Mouse (Mus musculus) embryonic facial prominence, embryonic 14.5 days (tissue): Measurements from ENCODE around the gene Gm45521. TPM values are rescaled to one million over a fixed set of nuclear protein-coding genes. Genes with fewer than 3 reads are reported as not detected.

Experiments
- ATAC-seq: fragments of 200-750 bp; cut with Nextera tagmentation; 2 replicates; pipeline ENCODE4 v1.8.0; 2017; ENCODE audit warnings: low read depth, moderate number of reproducible peaks, moderate TSS enrichment
- DNase-seq: peaks from one replicate; pipeline ENCODE4 v3.0.0-alpha.2; 2015; ENCODE audit warnings: low spot score
- H3K27ac ChIP-seq: fragments of 300-500 bp; sonication (generic); replicated peaks from 2 replicates; pipeline ENCODE4 v1.5.1; 2014; ENCODE audit warnings: low read depth, mild to moderate bottlenecking, low read length, moderate library complexity
- H3K27me3 ChIP-seq: fragments of 300-500 bp; sonication (generic); replicated peaks from 2 replicates; pipeline ENCODE4 v1.6.1; 2014; ENCODE audit warnings: low read length; ENCODE audit not compliant: control insufficient read depth, insufficient read depth
- H3K36me3 ChIP-seq: fragments of 300-500 bp; sonication (generic); 2 replicates; pipeline ENCODE4 v1.6.1; 2014; ENCODE audit warnings: low read length, mixed read lengths; ENCODE audit not compliant: control insufficient read depth, insufficient read depth
- H3K4me1 ChIP-seq: fragments of 300-500 bp; sonication (generic); 2 replicates; pipeline ENCODE4 v1.6.1; 2014; ENCODE audit warnings: antibody characterized with exemption, low read length; ENCODE audit not compliant: control insufficient read depth, insufficient read depth
- H3K4me2 ChIP-seq: fragments of 300-500 bp; sonication (generic); 2 replicates; pipeline ENCODE4 v1.6.1; 2014; ENCODE audit warnings: low read depth, mild to moderate bottlenecking, low read length, moderate library complexity, mixed read lengths
- H3K4me3 ChIP-seq: fragments of 300-500 bp; sonication (generic); 2 replicates; pipeline ENCODE4 v1.5.1; 2014; ENCODE audit warnings: low read depth, mild to moderate bottlenecking, low read length
- H3K9ac ChIP-seq: fragments of 300-500 bp; sonication (generic); 2 replicates; pipeline ENCODE4 v1.6.1; 2014; ENCODE audit warnings: low read depth, mild to moderate bottlenecking, low read length, moderate library complexity, mixed read lengths
- H3K9me3 ChIP-seq: fragments of 300-500 bp; sonication (generic); 2 replicates; pipeline ENCODE4 v1.6.1; 2016; ENCODE audit warnings: low read length; ENCODE audit not compliant: control insufficient read depth
- WGBS: fragments of 180-500 bp; shearing (Covaris S2); extraction: QIAGEN DNeasy Blood & Tissue Kit; methylation state at CpG from one replicate; pipeline ENCODE4 v1.1.7; 2014; 5-methylcytosine and 5-hydroxymethylcytosine counted together
- polyA plus RNA-seq: library from polyadenylated mRNA; unstranded; fragments of >200 nt; fragmentation: Nextera tagmentation; extraction: Ambion mirVana; gene quantifications from 2 replicates; pipeline ENCODE4 v1.2.1, GENCODE M21; 2014

The Gm45521 gene
- polyA plus RNA-seq, 1 experiment from 2014 or later: not detected

DNA sequence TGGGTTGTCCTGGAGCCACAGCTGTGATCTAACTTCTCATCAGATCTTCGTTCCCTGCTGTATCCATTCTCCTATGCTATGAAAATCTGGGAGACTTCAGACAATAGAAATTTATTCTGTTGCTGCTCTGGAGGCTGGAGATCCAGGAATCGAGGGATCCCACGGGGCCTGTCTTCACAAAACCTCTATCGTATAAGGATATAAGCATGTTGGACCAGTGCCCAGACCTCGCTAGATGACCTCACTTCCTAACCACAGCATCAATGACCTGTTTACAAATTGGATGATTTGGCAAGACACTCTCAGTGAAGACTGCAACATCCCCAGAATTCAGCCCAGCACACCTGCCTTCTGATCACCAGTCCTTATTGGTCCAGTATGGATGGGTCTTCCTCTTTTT, 4.6 kb downstream of the Gm45521 start:
- DNase-seq (peak; percentile 71), ATAC-seq (no peak)
- H3K27me3 ChIP-seq: no peaks in the 10 kb centered on the region

DNA sequence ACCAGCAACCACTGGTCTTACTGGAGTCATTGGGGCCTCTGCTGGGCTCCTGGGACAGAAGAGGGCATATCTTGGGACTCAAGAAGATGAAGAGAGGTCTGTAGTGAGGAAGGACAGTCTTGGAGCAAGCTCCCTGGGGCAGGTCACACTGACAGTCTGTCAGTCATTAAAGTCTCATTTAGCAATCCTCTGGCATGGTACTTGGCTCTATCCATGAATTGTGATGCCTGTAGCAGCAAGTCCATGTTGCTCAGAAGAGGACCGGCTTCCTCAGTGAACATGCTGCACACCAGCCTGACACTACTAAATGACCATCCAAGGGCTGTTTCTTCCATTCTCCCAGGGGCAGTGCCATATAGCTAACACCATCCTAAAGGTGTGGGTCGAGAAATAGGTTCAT, 5.5 kb downstream of the Gm45521 start:
- Histone ChIP-seq H3K36me3 (no peaks in the 10 kb centered on the region), H3K9ac (no peak overlapping the region), H3K27me3 (no peaks in the 10 kb centered on the region), H3K4me2 (no peak overlapping the region), H3K9me3 (no peaks in the 10 kb centered on the region), H3K4me3 (no peak overlapping the region), H3K4me1 (no peaks in the 10 kb centered on the region), H3K27ac (no peak overlapping the region)
- DNase-seq (no peak), ATAC-seq (no peak)
- WGBS: 80% methylated on average over 2 of the region's 2 CpGs

More for the DNA sequence above, 4.6 kb downstream of the Gm45521 start:
- Histone ChIP-seq H3K9me3 (no peaks in the 10 kb centered on the region), H3K27ac (no peak overlapping the region), H3K4me1 (no peaks in the 10 kb centered on the region), H3K4me2 (no peak overlapping the region), H3K9ac (no peak overlapping the region), H3K36me3 (no peaks in the 10 kb centered on the region), H3K4me3 (no peak overlapping the region)
- 48% methylated on average over 5 of the region's 5 CpGs for WGBS

- ATAC-seq (no peak), DNase-seq (no peak)
- 53% methylated on average over 7 of the region's 7 CpGs for WGBS
- Histone ChIP-seq H3K4me1 (no peaks in the 10 kb centered on the region), H3K36me3 (no peaks in the 10 kb centered on the region), H3K4me3 (no peak overlapping the region), H3K4me2 (no peak overlapping the region), H3K9ac (no peak overlapping the region), H3K9me3 (no peaks in the 10 kb centered on the region), H3K27me3 (no peaks in the 10 kb centered on the region), H3K27ac (no peak overlapping the region)
These were observed 6.1 kb downstream of the Gm45521 start for GRCm38 (mm10) chr14:7963160-7963559.

- Histone ChIP-seq H3K4me3 (no peak overlapping the region), H3K36me3 (no peaks in the 10 kb centered on the region), H3K9me3 (no peaks in the 10 kb centered on the region), H3K27ac (no peak overlapping the region), H3K27me3 (no peaks in the 10 kb centered on the region), H3K4me2 (no peak overlapping the region), H3K4me1 (no peaks in the 10 kb centered on the region), H3K9ac (no peak overlapping the region)
- ATAC-seq (no peak), DNase-seq (peak; percentile 85)
- 52% methylated on average over 11 of the region's 11 CpGs for WGBS
These were observed 7.3 kb downstream of the Gm45521 start for GRCm38 (mm10) chr14:7964219-7964889.

DNA sequence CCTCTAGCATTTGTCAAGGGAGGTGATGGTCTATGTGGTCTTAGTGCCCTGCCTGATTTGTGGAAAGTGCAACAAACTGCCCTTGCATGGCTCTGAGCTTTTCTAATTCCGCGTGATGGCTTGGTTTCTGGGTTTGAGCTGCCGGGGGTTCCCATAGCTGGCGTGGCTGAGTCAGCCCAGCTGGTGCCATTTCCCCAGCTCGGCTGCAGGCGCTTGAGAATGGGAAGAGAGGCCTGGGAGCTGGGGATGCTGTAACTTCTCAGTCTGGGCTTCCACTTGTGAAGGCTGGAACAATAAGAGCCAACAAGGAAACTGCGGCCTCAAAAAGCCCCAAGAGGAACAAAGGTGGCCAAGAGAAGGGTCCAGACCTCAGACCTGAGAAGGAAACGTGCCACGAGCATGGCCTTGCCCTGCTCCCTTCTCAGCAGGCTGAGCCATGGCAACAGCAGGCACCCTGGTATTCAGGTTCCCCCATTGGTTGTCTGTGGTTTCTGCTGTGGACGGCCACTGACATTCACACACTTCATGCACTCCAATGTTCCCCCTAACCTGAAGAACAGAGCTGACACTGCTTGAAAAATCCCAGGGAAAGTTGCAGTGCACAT, 14.9 kb downstream of the Gm45521 start:
- ATAC-seq (no peak), DNase-seq (no peak)
- Histone ChIP-seq H3K4me2 (no peak overlapping the region), H3K27me3 (no peaks in the 10 kb centered on the region), H3K4me3 (no peak overlapping the region), H3K9ac (no peak overlapping the region), H3K36me3 (no peaks in the 10 kb centered on the region), H3K4me1 (no peaks in the 10 kb centered on the region), H3K27ac (no peak overlapping the region), H3K9me3 (no peaks in the 10 kb centered on the region)
- 61% methylated on average over 10 of the region's 10 CpGs for WGBS

DNA sequence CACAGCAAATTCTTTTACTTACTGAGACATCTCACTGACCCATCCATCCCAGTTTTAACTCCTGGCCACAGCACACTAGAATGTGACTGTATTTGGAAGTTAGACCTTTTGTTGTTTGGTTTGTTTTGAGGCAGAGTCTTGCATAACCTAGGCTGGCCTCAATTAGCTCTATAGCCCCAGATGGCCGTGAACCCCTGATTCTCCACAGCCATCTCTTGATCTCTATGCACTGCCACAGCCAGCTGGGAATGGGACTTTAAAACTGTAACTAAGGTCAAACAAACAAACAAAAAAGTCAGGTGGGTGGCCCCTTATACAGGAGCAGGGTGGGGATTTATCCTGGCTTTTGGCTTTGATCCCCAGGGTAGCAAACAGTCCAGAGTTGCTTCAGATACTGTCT, 17.6 kb downstream of the Gm45521 start:
- Histone ChIP-seq H3K27ac (no peak overlapping the region), H3K9me3 (no peaks in the 10 kb centered on the region), H3K36me3 (no peaks in the 10 kb centered on the region), H3K4me2 (no peak overlapping the region), H3K4me3 (no peak overlapping the region), H3K9ac (no peak overlapping the region), H3K27me3 (no peaks in the 10 kb centered on the region), H3K4me1 (no peaks in the 10 kb centered on the region)
- WGBS: 95% methylated on average over 1 of the region's 1 CpGs
- ATAC-seq (no peak), DNase-seq (no peak)

DNA sequence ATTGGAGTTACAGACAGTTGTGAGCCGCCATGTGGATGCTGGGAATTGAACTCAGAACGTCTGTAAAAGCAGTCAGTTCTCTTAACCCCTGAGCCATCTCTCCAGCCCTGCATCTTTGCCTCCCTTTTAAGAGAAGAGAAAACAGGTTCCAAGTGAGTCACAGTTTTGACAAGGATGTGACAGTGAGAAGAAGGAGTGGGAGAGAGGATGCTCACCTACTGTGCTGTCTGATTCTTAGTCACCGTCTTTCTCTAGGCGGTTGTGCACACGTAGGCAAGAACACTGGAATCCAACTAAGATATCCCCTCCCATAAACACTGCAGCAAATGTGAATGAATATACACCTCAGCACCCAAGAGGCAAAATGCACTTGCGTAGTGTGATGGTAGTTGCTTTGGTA, 18.1 kb downstream of the Gm45521 start:
- Histone ChIP-seq H3K4me1 (no peaks in the 10 kb centered on the region), H3K9ac (no peak overlapping the region), H3K36me3 (no peaks in the 10 kb centered on the region), H3K4me2 (no peak overlapping the region), H3K27me3 (no peaks in the 10 kb centered on the region), H3K4me3 (no peak overlapping the region), H3K27ac (no peak overlapping the region), H3K9me3 (no peaks in the 10 kb centered on the region)
- ATAC-seq (no peak), DNase-seq (no peak)
- WGBS: 81% methylated on average over 6 of the region's 6 CpGs

DNA sequence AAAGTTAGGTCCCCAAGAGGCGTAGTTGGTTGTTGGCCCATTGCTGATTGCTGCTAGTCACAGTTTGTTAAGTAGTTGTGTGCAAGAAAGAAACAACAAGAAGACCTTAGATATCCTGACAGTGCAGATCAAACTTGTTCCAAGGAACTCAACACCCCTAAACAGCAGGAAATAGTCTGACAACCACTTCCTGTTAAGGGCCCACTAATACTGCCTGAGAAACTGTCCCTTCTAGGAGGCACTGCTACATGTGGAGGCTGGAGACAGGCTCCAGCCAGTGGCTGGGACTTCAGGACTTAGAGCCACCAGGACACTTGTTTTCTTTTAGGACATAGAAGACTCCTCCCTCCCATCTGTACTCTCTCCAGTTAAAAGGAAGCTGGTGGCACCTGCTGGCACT, 20.4 kb downstream of the Gm45521 start:
- ATAC-seq (no peak), DNase-seq (no peak)
- Histone ChIP-seq H3K4me3 (no peak overlapping the region), H3K9ac (no peak overlapping the region), H3K27me3 (no peaks in the 10 kb centered on the region), H3K27ac (no peak overlapping the region), H3K36me3 (no peaks in the 10 kb centered on the region), H3K4me1 (no peaks in the 10 kb centered on the region), H3K4me2 (no peak overlapping the region), H3K9me3 (no peaks in the 10 kb centered on the region)
- WGBS: 85% methylated on average over 1 of the region's 1 CpGs

DNA sequence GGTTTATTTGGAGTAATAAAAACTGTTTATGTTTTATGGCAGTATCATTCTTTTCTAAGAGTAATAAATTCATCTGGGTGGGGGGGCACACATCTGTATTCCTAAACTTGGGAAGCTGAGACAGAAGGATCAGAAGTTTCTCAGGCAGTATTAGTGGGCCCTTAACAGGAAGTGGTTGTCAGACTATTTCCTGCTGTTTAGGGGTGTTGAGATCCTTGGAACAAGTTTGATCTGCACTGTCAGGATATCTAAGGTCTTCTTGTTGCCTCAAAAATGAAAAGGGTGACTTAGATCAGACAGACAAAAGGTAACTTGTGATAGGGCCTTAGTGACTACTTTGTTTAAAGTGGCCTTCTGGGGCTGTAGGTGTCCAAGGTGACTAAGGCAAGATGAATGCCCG, 21.1 kb downstream of the Gm45521 start:
- H3K4me3 ChIP-seq: no peak overlapping the region
- no peaks in the 10 kb centered on the region for H3K4me1 ChIP-seq
- no peak overlapping the region for H3K27ac ChIP-seq
- H3K27me3 ChIP-seq: no peaks in the 10 kb centered on the region
- H3K9ac ChIP-seq: no peak overlapping the region
- 89% methylated on average over 1 of the region's 1 CpGs for WGBS
- H3K9me3 ChIP-seq: no peaks in the 10 kb centered on the region
- no peak for DNase-seq
- ATAC-seq: no peak
- H3K4me2 ChIP-seq: no peak overlapping the region
- H3K36me3 ChIP-seq: no peaks in the 10 kb centered on the region
